Mouse (Mus musculus): ENCODE data around the gene Smad3.

DNA sequence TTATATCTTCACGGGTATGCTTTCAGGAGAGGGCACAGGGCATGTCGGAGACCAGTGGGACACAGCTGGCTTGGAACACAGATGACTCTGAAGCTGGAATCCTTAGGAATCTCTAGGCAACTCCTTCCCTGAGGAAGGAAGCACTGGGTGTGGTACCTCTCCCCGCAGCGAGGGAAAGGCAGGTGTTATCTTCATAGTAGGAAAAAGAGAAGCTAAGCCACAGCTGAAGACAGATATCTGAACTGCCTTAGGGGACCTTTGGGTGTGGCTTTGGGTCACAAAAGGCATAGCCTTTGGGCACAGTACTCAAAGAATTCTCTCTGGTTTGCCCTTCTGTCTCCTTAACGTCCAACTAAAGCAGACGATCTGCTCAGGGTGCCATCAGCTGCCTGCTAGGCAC lies 16.0 kb downstream of the Smad3 start:
- TF ChIP-seq POLR2A (IDR thresholded peaks at IDR 0.05; ENCODE audit: borderline replicate concordance, extremely low read depth, insufficient read depth, insufficient read length, poor library complexity, severe bottlenecking) (no peak), CTCF (IDR thresholded peaks at IDR 0.05; ENCODE audit: borderline replicate concordance, extremely low read depth, insufficient read depth, insufficient read length) (no peak)

Data from brain, embryonic 14.5 days (tissue).